8 mouse cellular contexts compared by ENCODE assay signal in the genomic region with DNA sequence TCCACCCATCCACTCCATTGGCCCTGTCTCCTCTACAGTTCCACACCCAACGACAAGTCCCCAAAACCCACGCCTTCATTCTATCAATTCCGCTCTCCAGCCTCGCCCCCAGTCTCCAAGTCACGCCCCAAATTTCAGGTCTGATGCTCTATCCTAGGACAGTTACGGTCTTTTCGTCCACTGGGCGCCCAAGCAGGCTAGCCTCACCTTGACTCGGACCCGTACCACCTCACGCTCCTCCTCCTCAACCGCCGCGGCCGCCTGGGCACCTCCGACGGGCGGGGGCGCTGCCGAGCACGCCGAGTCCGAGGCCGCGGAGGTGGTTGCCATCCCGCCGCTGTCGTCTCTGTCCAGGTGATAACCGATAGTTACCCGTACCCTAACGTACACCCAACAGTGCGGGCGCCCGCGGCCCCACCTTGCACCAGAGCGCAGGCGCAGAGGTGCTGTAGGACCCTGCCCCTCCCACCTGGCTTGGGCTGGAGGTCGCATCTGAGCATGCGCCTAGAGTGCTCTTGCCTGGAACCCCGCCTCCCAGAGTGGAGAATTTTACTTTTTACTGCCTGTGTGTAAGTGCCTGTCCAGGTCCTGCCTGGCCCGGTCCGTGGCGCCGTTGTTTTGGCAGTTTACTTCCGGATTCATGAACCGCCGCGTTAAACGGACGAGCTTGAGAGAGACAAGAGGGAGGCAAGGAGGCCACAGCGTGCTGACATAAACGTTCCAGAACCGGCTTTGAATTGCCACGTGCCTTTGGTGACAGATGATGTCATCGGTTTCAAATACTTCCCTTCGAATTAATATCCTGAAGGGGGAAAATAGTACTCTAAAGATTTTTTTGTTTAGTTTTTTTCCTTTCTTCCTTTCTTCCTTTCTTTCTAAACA. TPM values are rescaled to one million over a fixed set of nuclear protein-coding genes. Genes with fewer than 3 reads are reported as not detected.
DNase-seq lines count a peak whose midpoint lies in the region; ATAC-seq and TF ChIP-seq lines count a peak whose summit lies in the region.

Gene Tbc1d25 (minus strand): TSS at position 678 of the 882 bp plus-strand sequence.

- ATAC-seq in forebrain, embryonic 12.5 days (ENCODE audit: low FRiP score), result peak; percentile 93
- peak; percentile 96 for ATAC-seq in heart, postnatal 0 days (ENCODE audit: insufficient read depth, low read depth)
- ATAC-seq in liver, postnatal 0 days, result peak; percentile 94
- ATAC-seq in neural tube, embryonic 14.5 days (ENCODE audit: low read depth), result peak; percentile 94

- peak within 1 kb of the TSS; percentile 87 for H3K4me3 ChIP-seq in E14TG2a.4 (replicated peaks; ENCODE audit: low read length)
- peak within 1 kb of the TSS; percentile 55 for H3K4me3 ChIP-seq in forebrain, embryonic 12.5 days (replicated peaks)
- H3K4me3 ChIP-seq in heart, postnatal 0 days (ENCODE audit: low read depth, low read length), result peak within 1 kb of the TSS; percentile 79
- H3K4me3 ChIP-seq in liver, postnatal 0 days (ENCODE audit: low read depth, low read length), result peak within 1 kb of the TSS; percentile 70
- H3K4me3 ChIP-seq in neural tube, embryonic 14.5 days (ENCODE audit: low read depth, low read length), result peak within 1 kb of the TSS; percentile 55

- H3K36me3 ChIP-seq in E14TG2a.4 (ENCODE audit: insufficient read depth, low read length), result peaks cover 32% of the 10 kb centered on the region
- H3K36me3 ChIP-seq in forebrain, embryonic 12.5 days (replicated peaks), result no peaks in the 10 kb centered on the region; the same call in 1 of the 2 replicates
- H3K36me3 ChIP-seq in heart, postnatal 0 days (replicated peaks; ENCODE audit: control insufficient read depth, insufficient read depth, low read length), result 0 out of 2 replicates have a peak, but pooled peaks cover 3% of the 10 kb centered on the region
- no peaks in the 10 kb centered on the region for H3K36me3 ChIP-seq in liver, postnatal 0 days (replicated peaks; ENCODE audit: insufficient read depth, low read length)
- no peaks in the 10 kb centered on the region for H3K36me3 ChIP-seq in neural tube, embryonic 14.5 days (ENCODE audit: control insufficient read depth, insufficient read depth, low read length)

- DNase-seq in c-Kit-positive CD71-positive TER-119-positive erythroid progenitor cells, embryonic 14.5 days (ENCODE audit: low spot score), result peak; percentile 83
- DNase-seq in heart, postnatal 0 days (ENCODE audit: low spot score), result peak; percentile 76
- DNase-seq in large intestine, adult 2 months (ENCODE audit: low read depth, low spot score), result peak; percentile 60
- peak; percentile 87 for DNase-seq in liver, postnatal 0 days
- peak; percentile 85 for DNase-seq in testis, postnatal 10 days (ENCODE audit: low spot score)

- 14% methylated on average over 56 of the region's 56 CpGs for WGBS in forebrain, embryonic 12.5 days
- WGBS in heart, postnatal 0 days, result 7% methylated on average over 54 of the region's 56 CpGs
- 16% methylated on average over 56 of the region's 56 CpGs for WGBS in large intestine, adult 2 months
- 14% methylated on average over 55 of the region's 56 CpGs for WGBS in liver, postnatal 0 days (ENCODE audit: insufficient replicate concordance)
- WGBS in neural tube, embryonic 14.5 days, result 16% methylated on average over 56 of the region's 56 CpGs

- no peak for TF ChIP-seq CTCF in E14TG2a.4 (conservative IDR thresholded peaks at IDR 0.05; ENCODE audit: low read length)
- peak; percentile 19; the same call in 1 of the 2 replicates for TF ChIP-seq CTCF in heart, postnatal 0 days (IDR thresholded peaks at IDR 0.05; ENCODE audit: low read depth)
- TF ChIP-seq CTCF in liver, postnatal 0 days (IDR thresholded peaks at IDR 0.05; ENCODE audit: low read depth), result peak; percentile 64

- peak within 1 kb of the TSS; percentile 53 for H3K4me2 ChIP-seq in forebrain, embryonic 12.5 days
- H3K4me2 ChIP-seq in heart, postnatal 0 days (ENCODE audit: low read depth, low read length), result peak within 1 kb of the TSS; percentile 68
- peak within 1 kb of the TSS; percentile 73 for H3K4me2 ChIP-seq in liver, postnatal 0 days (ENCODE audit: low read depth, low read length)
- peak within 1 kb of the TSS; percentile 46 for H3K4me2 ChIP-seq in neural tube, embryonic 14.5 days (ENCODE audit: low read depth, low read length)

- H3K27me3 ChIP-seq in E14TG2a.4 (ENCODE audit: insufficient read depth, low read length), result no peaks in the 10 kb centered on the region
- no peaks in the 10 kb centered on the region for H3K27me3 ChIP-seq in forebrain, embryonic 12.5 days
- H3K27me3 ChIP-seq in heart, postnatal 0 days (ENCODE audit: control insufficient read depth, insufficient read depth, low read length), result no peaks in the 10 kb centered on the region
- H3K27me3 ChIP-seq in liver, postnatal 0 days (ENCODE audit: insufficient read depth, low read length), result no peaks in the 10 kb centered on the region
- H3K27me3 ChIP-seq in neural tube, embryonic 14.5 days (ENCODE audit: control insufficient read depth, insufficient read depth, low read length), result no peaks in the 10 kb centered on the region

- H3K4me1 ChIP-seq in E14TG2a.4 (replicated peaks; ENCODE audit: low read depth, low read length), result peaks cover 50% of the 10 kb centered on the region
- H3K4me1 ChIP-seq in forebrain, embryonic 12.5 days, result peaks cover 4% of the 10 kb centered on the region; the same call in 1 of the 2 replicates
- no peaks in the 10 kb centered on the region for H3K4me1 ChIP-seq in heart, postnatal 0 days (ENCODE audit: control insufficient read depth, insufficient read depth)
- H3K4me1 ChIP-seq in liver, postnatal 0 days (ENCODE audit: insufficient read depth), result peaks cover 4% of the 10 kb centered on the region; the same call in 1 of the 2 replicates
- no peaks in the 10 kb centered on the region for H3K4me1 ChIP-seq in neural tube, embryonic 14.5 days (ENCODE audit: control insufficient read depth, insufficient read depth, low read length)

- peak within 1 kb of the TSS; percentile 53 for H3K9ac ChIP-seq in forebrain, embryonic 12.5 days
- peak within 1 kb of the TSS; percentile 68 for H3K9ac ChIP-seq in heart, postnatal 0 days (replicated peaks; ENCODE audit: low read depth, low read length)
- peak within 1 kb of the TSS; percentile 68 for H3K9ac ChIP-seq in liver, postnatal 0 days (replicated peaks)
- H3K9ac ChIP-seq in neural tube, embryonic 14.5 days (replicated peaks; ENCODE audit: low read depth, low read length), result peak within 1 kb of the TSS; percentile 68

- no peak within 1 kb of the TSS for H3K27ac ChIP-seq in forebrain, embryonic 12.5 days
- peak within 1 kb of the TSS; percentile 76 for H3K27ac ChIP-seq in heart, postnatal 0 days (ENCODE audit: low read depth)
- H3K27ac ChIP-seq in liver, postnatal 0 days (ENCODE audit: low read depth), result peak within 1 kb of the TSS; percentile 58
- peak within 1 kb of the TSS; percentile 39; the same call in 1 of the 2 replicates for H3K27ac ChIP-seq in neural tube, embryonic 14.5 days (ENCODE audit: low read depth, low read length)

- no peak for TF ChIP-seq EP300 in heart, postnatal 0 days (IDR thresholded peaks at IDR 0.05; ENCODE audit: low read depth)
- no peak for TF ChIP-seq EP300 in liver, postnatal 0 days (IDR thresholded peaks at IDR 0.05; ENCODE audit: low read depth)

- no peaks in the 10 kb centered on the region for H3K9me3 ChIP-seq in E14TG2a.4 (ENCODE audit: low read length)
- H3K9me3 ChIP-seq in forebrain, embryonic 12.5 days, result no peaks in the 10 kb centered on the region
- H3K9me3 ChIP-seq in heart, postnatal 0 days (replicated peaks; ENCODE audit: control insufficient read depth, low read length), result no peaks in the 10 kb centered on the region
- no peaks in the 10 kb centered on the region for H3K9me3 ChIP-seq in liver, postnatal 0 days (ENCODE audit: low read length)
- no peaks in the 10 kb centered on the region for H3K9me3 ChIP-seq in neural tube, embryonic 14.5 days (ENCODE audit: control insufficient read depth, low read length)

RNA-seq across cellular contexts. Expression of gene Tbc1d25, which starts in this region (rescaled TPM):
- polyA plus RNA-seq in forebrain, embryonic 12.5 days (2016; fragmentation: Nextera tagmentation; extraction: Ambion mirVana), result 13.5 and 14.3 TPM in 2 replicates
- 7.0 and 12.2 TPM in 2 replicates for total RNA-seq in heart, postnatal 0 days (2014; rRNA removed; ENCODE audit: low replicate concordance)
- 6.4 and 6.5 TPM in 2 replicates for polyA plus RNA-seq in heart, postnatal 0 days (2015; fragmentation: Nextera tagmentation; extraction: Ambion mirVana)
- polyA plus RNA-seq in large intestine, adult 2 months (2012; rRNA removed), result 10.8 and 11.8 TPM in 2 replicates
- 2.1 and 2.2 TPM in 2 replicates for polyA plus RNA-seq in liver, postnatal 0 days (2015; fragmentation: Nextera tagmentation; extraction: Ambion mirVana)
- 23.7 and 24.4 TPM in 2 replicates for polyA plus RNA-seq in neural tube, embryonic 14.5 days (2014; fragmentation: Nextera tagmentation; extraction: Ambion mirVana)
